Mouse (Mus musculus) lung, postnatal 36 days (tissue): ENCODE measurements at regions not wholly inside any gene's neighbourhood (a gene's known extent, or its start where the extent isn't known, plus 50 kb on each side); places are given as distances from the start of the nearest gene placed in this dataset.

Experiments
- DNase-seq: peaks from one replicate; pipeline ENCODE4 v3.0.0; 2022; ENCODE audit warnings: mixed read lengths

DNA sequence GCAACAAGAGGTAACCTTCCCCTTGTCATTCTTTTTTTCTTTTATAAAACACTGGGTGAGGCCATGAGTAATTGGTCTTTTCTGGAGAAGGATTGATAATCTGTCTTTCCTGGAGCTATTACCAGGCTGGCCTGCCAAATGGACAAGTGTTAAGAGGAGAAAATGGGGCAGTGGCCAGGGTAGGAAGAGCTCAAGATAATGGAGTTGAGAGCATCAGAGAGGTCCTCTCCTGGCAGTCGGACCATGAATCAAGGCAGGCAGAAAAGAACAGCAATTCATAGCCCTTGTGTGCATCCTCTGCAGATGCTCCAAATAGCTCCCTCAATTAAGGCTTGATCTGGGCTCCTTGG, 208.2 kb downstream of the Rpl10-ps3 start:
- DNase-seq: no peak

DNA sequence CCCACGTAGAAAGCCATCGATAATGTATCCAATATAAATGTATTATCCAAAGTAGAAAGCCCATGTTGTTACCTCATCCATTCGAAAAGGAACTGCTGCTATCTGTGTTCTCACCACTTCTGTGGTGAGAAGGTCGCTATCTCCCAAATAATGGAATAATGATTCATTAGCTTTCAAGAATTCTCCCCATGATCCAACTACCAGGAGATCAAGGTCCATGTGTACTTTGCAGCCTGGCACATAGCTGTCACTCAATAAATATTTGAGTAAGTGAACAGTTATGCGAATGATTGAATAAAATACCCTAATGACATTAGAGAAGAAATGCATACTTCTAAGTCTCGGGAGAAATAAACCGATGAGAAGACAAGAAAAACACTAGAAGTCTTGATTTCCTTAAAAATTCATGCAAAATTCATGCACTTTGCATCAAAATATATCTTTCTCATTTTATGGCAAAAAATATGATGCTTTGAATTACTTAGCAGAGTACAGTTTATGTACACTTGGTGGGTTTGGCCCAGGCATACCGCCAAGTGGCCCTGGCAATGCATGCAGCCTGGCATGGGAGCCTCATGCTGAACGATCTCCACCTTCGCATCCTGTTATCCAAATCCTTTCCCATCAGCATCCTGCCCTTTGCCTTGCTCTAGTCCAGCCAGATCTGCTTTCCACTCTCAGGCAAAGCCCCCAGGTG, 208.7 kb downstream of the Rpl10-ps3 start:
- no peak for DNase-seq

DNA sequence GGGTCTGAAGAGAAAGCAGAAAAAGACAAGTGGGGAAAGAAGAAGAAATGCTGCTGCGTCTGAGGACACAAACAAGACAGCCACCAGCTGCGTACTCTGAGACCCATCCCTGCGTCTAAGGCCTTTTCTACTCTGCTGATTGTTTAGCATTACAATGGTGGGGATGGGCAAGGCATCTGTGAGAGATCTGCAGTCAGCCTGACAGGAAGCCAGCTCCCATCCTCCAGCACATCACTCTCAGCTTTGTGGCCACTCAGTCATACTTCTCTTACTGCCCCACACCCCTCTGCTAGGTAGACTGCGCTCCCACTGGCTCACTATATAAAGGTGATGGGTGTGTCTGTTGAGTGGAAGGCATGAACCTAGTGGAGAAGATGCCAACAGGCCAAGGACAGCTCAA, 220.5 kb downstream of the Rpl10-ps3 start:
- DNase-seq: no peak

DNA sequence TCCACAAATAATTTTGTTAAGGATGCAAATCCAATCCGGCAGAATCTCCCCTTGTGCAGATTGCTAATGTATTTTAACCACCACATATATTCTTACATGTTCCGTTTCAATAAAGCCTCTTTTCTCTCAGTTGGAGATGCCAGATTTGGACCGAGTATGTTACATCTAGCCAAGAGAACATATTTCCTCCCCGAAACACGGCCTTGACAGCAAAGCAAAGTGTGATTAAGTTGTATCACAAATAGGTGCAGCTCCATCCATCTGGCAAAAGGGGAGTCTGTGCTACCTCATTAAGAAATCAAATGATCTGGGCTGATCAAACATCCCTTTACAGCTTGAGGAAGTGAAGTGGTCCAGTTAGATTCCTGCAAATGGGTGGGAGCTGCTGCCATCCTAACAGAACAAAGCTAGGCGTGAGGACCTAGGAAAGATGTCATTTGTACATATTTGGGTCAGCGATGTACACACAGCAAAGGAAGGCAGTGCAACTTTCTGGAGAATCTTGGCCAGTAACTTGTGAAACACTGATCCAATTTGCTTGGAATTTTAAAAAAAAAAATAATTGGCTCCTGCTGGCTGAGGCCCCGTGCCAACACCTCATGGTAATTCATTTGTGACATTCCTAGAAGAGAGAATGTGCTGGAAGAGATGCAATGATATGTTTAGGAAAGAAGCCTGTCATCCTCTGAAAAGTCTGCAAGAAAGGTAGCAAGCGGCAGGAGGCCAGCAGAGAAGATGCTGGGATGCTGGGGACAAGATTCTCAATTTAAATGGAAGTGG, 223.8 kb downstream of the Rpl10-ps3 start:
- DNase-seq: no peak

DNA sequence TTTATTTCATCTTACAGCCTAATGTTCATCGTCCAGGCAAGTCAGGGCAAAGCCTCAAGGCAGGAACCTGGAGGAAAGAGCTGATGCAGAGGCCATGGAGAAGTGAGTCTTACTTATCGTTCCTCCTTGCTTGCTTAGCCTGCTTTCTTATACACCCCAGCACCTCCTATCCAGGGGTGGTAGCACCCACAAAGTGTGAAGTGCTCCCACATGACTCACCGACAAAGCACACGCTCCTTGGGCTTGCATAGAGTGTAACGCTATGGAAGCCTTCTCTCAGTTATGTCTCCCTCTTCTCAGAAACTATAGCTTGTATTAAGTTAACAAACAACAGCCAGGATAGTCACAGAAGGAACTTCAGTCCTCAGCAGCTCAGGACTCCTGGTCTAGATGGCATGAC, 225.4 kb downstream of the Rpl10-ps3 start:
- no peak for DNase-seq

DNA sequence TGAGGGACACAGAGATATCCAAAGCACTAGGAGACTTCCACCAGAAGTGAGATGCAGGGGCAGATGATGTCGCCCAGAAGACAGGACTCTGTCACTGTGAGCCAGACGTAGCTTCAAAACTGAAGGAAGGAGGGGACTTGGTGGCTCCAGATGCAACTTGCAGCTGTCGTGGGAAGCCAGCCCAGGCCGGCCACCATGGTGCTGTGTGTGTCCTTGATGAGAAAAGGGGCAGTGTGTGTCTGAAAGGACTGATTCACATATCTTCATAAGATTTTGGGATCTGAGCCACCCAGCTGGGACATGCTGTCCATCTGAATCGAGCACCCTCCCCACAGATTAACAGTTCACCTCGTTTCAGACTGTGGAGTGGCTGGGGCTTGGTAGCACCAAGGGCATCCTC, 226.2 kb downstream of the Rpl10-ps3 start:
- DNase-seq: no peak

DNA sequence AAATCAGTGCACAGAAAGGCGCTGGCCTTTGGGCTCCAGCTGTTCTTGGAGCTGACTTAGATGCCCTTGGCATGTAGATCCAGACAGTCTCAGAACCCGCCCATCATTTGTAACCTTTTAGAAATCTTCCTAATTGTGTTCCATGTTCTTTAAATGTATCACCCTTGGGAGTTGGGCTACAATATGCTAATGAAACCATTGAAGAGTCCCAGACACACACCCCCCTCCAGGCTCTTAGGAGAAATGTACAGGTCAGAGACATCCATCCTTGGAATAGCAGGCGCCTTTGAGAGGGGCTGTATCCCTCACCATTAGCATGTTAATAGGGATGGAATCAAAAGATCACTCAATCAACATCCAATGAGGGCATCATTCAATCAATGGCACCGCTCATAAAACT, 238.2 kb downstream of the Rpl10-ps3 start:
- DNase-seq: no peak

DNA sequence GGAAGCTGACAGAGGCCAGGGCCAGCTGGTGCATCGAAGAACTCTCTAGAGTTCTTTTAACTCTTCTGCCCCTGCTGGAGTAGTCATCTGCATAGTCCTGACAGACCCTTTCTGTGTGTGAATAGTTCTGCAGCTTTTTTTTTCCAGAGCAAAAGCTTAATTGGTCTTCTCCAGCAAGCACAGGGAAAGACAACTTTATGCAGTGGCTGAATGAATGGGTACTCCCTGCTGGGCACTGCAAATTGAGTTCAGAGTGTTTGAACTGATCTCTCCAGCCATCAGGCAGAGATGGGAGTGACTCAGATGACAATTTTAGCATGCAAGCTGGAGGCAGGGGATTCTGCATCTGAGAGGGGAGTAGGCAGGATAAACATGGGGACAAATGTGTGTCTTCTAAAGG, 242.0 kb downstream of the Rpl10-ps3 start:
- no peak for DNase-seq

DNA sequence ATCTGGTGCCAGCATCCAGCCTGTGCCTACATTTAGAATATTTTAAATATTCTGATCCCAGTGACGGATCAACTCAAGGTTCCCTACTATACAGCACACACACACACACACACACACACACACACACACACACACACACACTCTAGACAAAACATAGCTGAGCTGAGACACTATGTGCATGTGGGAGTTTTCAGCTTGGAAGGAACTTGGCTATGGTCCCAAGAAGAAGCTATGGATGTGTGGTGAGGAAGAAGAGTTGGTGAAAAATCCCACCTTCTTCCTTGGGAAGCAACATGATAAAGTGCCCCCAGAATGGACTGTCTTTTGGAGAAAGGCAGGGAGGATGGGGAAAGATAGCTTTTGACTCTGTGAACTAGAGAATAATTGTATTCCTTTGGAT, 243.7 kb downstream of the Rpl10-ps3 start:
- no peak for DNase-seq

DNA sequence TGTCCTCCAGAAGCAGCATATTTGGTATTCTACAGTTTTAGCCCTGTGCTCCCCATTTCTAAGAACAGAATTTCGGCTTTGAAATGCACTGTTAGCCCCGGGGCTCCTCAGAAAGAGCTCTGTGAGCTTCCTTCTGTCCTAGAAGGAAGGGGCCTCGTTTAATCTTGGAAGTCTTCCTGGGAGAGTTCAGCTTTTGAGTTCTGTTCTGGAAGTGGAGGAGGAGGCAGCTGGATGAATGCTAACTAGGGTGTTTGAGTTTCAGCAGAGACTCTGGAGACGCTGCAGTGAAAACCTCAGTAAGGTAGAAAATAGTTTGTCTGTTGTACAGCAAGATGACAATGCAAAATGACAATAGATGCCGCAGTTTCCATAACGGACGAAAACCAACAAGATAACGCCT, 253.8 kb downstream of the Rpl10-ps3 start:
- DNase-seq: no peak

DNA sequence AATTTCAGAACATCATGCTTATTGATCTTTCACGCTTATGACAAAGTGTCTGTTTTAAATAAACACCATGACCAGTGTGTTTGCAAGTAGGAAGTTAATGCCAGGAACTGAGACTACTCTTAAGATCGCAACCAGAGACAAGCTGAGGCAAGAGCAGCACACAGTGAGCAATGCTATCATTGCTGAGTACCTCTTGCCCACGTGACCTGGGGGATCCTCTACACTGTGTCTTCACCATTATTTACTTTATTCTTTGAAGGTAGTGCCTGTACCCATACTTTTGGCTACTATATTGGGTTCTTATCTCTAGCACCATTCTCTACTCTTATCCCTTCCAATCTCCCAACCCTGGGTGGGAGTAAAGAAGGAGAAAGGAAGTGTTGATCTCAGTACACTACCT, 254.9 kb downstream of the Rpl10-ps3 start:
- DNase-seq: no peak

DNA sequence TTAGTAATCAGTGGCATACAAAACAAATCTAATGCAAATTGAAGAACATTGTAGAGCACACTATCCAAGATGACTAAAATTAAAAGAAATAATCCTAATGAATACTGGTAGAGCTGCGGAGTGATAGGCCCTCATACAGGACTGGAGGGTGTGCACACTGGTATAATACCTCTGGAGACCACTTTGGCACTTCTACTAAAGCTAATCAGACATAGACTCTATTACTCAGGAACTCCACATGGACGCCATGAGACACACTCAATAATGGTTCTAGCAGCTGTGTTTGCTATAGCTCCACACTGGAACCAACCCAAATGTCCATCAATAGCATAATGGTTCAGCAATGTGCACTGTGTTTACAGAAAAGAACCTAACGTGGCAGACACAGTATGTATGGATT, 264.6 kb downstream of the Rpl10-ps3 start:
- DNase-seq: no peak

DNA sequence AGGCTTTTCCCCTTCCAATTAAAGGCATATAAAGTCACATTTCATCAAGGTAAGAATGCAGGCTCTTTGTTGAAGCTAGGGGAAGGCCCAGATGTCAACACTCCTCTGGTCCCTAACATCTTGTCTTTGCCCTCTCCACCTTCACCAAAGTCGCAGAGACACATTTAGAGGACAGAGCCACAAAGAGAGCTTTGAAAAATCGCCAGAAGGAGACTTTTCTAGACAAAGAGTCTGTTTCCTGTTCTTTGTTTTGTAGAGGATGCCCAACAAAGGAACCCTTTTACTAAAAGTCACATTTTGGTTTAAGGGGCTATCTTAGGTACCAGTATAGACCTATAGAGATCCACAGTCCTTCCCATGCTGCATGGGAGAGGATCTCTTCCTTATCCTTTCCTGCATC, 269.9 kb upstream of the Ncam1 start:
- DNase-seq: no peak

DNA sequence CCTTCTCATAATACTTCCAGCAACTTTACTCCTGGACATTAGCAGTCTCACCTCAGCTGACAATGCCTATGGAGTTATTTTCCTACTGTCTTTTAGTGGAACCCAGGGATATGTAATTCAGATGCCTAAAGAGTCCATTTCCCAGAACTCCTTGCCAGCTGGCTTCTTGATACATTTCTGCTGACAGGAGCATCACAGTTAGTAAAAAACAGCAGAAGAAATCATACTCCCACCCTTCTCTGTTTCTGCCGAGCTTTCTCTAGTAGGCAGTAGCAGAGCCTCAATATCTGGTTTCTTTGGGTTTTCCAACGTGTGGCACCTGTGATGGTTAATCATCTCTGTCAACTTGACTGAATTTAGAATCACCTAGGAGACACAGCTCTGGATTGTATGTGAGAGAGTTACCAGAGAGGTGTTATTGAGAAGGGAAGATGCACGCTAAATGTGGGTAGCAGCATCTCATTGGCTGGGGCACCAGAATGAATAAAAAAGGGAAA, 269.1 kb upstream of the Ncam1 start:
- no peak for DNase-seq

DNA sequence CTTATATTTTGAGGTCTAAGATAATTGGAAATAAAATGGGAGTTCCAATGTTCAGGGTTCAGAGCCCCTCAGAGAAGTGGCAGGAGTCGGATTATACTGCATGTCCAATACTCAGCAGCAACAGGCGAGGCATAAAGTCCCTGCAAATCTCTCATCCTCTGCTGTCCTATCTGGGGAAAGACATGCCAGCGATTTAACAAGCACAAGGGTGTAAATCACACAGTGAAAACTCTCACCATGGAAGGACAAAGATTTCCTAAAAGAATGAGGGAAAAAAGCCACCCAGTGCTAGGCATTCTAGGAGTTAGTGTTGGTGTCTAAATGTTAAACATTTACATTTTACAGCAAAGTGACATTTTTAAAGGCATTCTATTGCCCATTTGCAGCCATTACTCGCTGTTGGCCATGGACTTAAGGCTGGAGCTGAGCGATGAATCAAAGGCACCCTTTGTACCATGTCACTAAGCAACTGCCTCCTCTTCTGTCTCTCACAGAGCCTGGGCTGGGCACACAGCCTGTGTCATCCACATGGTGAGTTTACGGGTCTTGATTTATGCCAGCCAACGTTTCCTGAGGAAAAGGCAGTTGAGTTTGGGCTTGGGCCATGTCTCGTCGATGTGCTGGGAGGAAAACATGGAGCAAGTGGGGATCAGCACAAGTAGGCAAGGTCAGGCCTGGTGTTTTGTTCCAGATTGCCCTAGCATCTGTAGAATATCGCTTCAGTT, 265.9 kb upstream of the Ncam1 start:
- no peak for DNase-seq

DNA sequence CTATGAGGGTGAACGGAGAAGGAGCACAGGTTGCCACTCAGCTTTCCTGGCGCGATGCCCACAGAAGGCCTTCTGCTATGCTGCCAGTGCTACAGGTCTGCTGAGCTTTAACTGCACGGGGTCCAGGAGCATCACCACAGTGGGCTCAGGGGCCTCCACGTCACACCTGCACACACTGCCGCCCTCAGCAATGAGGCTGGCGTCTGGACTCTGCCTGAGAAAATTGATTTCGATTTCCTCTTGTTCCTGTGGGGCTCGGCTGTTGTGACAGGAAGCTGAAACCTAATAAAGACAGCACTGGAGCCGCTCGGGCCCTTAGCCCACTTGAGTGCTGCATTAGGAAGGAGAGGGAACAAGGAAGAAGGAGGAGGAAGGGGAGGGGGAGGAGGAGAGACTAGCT, 239.5 kb upstream of the Ncam1 start:
- peak; percentile 7 for DNase-seq

DNA sequence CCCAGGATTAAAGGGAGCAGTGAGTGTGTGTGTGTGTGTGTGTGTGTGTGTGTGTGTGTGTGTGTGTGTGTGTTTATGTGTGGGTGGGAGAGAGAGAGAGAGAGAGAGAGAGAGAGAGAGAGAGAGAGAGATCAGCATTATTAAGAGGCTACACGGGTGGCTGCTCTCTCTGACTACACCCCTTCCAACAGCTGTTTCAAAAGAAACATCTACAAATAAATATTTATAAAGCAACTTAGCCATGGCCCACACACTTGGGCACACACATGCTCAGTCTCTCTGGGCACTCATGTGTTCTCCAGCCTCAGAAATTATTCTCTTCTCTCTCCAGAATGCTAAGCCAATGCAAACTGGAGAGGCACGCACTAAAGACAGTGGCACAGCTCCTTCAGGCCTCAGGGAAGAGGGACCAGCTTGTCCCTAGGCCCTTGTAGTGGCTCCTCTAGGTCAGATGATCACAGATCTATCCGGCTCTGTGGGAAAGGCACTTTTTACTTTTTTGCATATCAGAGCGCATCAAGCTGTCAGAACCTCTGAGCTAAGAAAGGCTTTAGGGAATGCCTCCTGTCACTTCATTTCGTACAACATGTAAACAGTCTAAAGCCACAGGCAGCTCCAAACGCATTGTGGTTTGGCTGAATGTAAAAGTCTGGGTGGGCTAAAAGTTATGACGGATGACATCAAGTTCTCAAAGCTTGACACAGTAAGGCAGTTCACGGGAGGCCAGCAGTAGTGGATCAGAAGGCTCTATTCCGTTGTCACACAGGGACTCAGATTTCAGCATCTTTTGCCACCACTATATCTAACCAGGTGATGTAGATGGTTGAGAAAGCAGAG, 233.8 kb upstream of the Ncam1 start:
- DNase-seq: no peak

DNA sequence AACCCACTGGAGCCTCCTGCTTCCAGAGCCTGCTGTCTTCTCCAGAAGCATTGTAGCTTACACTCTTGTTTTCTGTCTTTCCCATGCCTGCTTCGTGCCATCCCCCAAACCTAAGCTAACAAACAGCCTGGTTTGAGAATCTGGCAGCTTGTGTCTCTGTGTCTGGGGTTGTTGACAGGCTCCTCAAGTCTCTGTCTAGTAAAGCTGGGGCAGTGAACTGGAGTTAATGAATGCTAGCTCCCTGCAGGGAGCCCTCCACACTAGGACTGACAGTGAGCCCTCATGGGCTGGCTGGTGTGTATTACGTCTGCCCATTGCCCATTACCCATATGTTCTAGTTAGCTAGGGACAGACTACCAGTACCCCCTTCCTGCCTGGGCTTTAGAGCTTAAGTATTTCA, 232.6 kb upstream of the Ncam1 start:
- DNase-seq: no peak

DNA sequence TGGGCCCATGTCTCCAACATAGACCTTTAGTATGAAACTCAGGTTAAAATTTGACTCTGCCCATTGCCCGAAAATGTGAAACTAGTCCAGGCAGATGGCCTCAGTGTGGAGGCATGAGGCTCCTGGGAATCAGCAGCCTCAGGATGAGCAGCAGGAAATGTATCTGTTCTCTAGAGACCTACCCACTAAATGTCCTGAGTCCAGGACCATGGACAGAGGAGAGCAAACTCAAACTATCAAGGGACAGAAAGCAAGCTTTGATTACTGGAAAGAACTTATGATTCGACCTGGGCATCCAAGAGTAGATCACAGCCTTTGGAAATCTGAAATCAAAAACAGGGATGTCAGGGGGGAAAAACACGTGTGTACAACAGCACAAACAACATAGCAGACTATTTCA, 230.3 kb upstream of the Ncam1 start:
- DNase-seq: no peak

DNA sequence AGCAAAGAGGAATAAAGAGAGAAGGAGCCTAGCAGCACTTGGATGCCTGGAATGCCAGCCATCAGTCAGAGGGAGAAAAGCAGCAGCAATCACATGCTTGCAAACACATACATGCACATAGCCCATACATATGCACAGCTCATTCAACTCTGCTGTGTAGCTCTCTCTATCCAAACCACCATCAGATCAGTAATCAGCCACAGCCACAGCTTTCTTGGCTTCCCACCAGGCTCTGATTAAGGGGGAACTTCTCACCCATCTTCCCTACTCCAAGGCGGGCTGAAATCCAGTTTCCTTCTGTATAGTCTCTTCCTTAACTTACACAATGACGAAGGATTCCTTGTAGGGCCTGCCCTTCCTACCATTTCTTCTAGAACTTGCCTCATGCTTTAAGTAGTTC, 229.8 kb upstream of the Ncam1 start:
- no peak for DNase-seq

DNA sequence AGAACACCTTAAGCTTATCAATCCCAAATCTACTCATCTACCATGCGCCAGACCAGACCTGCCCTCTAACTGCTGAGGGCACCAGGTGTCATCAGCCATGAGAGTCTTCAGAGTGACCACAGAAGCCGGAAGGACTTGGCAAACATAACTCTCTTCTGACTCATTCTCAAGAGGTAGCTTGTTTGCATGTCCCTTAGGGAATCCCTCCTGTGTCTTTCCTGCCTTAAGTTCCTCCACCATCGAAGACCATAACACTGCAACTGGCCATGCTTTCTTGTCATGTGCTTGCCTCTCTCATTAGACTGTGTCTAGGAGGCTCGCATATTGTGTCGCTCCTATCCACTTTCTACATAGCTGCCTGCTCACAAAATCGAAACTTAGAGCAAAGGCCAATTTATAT, 226.1 kb upstream of the Ncam1 start:
- no peak for DNase-seq

DNA sequence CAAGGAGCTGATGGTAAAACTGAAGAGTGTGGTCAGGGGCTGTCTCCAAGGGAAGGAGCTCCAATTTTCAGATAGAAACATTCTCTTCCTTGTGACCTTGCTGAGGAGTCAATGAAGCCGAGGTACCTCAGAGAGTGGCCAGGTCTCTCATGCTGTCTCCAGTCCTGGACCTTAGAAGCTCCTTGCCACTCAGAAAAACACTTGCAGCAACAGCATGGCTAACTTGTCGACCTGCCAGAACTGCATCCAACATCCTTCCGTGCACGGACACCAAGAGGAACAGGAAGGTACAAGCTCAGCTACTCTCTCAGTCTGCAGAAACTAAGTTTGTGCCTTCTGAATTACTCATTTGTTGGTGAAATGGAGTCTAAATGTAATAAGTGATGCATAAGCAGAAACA, 214.9 kb upstream of the Ncam1 start:
- DNase-seq: no peak
